Mouse (Mus musculus): ENCODE measurements at regions not wholly inside any gene's neighbourhood (a gene's known extent, or its start where the extent isn't known, plus 50 kb on each side); places are given as distances from the start of the nearest gene placed in this dataset.

DNA sequence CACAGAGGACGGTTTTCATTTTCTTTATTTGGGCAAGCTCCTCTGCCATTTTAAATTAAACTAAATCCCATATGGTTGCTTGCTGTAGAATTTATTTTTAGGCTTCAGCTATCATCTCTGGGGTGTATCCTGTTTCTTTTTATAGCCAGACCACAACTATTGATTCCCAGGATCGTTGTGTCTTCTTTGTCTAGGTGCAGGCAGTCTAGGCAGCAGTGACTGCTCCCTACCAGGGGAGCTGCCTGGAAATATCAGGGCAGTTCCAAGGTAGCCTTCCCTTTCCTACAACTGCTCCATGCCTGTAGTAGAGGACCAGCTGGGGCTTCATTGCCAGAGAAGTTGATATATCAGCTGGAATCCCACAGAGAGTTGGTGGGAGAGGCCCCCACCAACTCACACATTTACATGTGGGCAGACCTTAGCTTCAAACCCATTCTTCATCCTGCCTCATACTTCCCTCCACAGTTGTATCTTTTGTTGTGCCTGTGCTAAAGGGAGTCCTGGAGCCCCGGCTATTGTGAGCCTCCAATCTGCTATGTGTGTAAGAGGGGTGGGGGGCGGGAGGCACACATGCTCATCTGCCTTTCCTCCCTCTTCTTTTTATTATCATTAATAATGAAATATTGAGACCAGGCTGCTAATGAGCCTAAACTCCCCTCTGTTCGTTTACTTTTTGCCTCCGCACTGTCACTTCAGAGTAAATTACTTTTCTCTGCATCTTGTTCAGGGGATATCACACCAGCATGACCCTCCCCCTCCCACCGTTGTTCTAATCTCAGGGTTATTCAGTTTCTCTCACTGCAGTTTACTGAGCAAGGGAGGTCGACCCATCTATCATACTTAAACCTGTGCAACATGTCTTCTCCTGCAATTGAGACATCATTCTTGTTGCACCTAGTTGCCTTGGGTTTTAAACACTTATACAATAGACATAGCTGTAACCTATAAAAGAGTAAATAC is 576.3 kb upstream of the Plxna2 start:
- no peak for DNase-seq (ENCODE audit: low spot score)

- DNase-seq (ENCODE audit: low spot score) = no peak
Measured at GRCm38 (mm10) chr1:194038711-194039110, 579.3 kb upstream of the Plxna2 start.

DNA sequence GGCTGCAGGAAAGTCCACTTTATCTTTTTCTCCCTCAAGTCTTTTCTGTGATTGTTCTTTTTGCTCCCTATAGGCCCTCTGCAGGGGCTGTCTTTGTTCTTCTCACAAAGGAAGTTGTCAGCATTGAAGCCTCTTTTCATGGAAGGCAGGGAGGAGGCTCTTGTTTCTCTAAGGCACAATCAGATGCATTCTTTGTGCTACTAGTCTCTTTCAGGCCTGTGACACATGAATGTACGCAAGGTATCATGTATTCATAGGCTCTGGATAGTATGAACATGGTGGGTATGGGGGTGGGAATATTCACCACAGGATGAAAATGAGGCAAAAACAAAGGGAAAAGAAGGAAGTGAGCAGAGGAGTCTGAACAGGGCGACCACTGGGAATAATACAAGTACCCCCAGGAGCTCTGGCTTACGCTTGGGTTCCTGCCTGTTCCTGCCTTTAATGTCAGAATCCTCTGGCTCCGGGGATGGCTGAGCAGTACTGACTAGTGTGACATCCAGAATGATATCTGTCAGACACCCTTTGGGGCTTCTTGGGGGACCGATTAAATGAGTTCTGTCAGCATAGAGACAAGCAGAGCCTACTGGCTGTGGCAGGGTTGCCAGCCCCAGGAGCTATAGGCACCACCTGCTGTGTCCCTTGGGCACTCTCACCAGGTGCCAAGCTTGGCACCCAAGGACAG is 583.7 kb upstream of the Plxna2 start:
- no peak for DNase-seq (ENCODE audit: low spot score)

DNA sequence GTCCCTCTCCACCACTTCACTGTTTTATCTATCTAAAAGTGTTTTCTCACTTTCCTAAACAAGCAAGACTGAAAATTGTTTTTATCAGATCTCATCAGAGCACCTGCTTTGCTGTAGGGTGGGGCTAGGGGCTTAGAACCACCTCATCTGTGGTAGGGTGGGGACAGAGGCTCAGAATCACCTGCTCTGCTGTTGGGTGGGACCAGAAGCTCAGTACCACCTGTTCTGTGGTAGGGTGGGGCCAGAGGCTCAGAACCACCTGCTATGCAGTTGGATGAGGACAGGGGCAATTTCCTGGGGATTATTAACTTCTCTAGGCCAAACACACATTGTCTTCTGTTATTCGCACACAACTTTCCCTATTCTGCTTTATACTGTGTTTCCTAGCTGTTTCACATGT is 585.4 kb upstream of the Plxna2 start:
- DNase-seq (ENCODE audit: low spot score) = no peak

- no peak for DNase-seq (ENCODE audit: low spot score)
Measured at GRCm38 (mm10) chr1:194030651-194031228, 587.3 kb upstream of the Plxna2 start.

DNA sequence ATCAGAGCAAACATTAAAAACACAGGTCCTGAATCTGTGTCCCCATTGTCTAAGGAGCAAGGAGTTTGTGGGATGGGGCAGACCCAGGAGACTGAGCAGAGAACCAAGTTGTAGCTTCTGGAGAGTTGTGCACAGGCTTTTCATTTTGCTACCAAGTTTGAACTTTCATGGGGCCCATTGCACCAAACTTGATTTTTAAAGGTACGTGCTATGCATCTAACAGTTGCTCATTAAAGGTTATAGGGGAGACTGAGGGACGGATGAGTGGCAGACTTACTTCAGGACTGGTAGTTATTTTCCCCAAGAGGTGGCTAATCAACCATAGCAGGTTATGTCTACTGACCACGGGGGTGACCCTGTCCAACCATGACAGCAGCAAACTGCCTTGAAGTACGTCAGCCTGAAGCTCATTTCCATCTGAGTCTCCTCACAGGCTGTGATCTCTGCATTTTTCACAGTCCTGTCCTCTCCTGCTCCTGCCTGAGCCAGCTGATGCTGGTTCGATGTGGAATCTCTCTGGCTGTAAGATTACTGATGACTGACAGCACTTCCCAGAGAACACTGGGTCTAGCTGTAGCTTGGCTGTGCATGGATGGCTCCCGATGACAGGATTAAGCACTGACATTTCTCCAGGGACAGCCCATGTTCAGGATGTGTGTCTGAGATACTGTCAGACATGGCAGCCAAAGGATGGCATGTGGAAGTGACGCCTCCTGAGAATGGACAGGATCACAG is 590.9 kb upstream of the Plxna2 start:
- no peak for DNase-seq (ENCODE audit: low spot score)

- DNase-seq (ENCODE audit: low spot score) = no peak
Measured at GRCm38 (mm10) chr1:194026213-194026612, 591.8 kb upstream of the Plxna2 start.

DNA sequence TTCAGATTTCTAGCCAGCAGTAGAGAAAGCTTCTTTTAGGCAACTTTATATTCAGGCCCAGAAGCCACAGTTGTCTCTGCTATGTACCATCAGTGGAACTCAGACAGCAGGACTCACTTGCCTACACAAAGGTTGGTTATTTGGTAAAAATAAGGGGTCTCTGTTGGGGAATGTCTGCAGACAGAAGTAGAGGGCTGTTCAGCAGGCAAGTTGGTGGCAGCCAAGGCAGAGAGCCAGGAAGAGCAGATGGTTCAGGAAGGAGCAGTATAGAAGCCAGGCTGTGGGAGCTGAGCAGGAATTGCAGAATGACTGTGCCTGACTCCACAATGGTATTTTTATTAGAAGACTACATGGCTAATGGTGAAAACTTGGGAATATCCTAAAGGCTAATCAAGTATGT is 598.7 kb upstream of the Plxna2 start:
- DNase-seq (ENCODE audit: low spot score) = peak; percentile 16

- no peak for DNase-seq (ENCODE audit: low spot score)
Measured at GRCm38 (mm10) chr1:193992226-193992625, 622.1 kb upstream of the Camk1g start.

GRCm38 (mm10) chr1:193989956-193990675 is 620.0 kb upstream of the Camk1g start:
- DNase-seq (ENCODE audit: low spot score) = no peak

DNA sequence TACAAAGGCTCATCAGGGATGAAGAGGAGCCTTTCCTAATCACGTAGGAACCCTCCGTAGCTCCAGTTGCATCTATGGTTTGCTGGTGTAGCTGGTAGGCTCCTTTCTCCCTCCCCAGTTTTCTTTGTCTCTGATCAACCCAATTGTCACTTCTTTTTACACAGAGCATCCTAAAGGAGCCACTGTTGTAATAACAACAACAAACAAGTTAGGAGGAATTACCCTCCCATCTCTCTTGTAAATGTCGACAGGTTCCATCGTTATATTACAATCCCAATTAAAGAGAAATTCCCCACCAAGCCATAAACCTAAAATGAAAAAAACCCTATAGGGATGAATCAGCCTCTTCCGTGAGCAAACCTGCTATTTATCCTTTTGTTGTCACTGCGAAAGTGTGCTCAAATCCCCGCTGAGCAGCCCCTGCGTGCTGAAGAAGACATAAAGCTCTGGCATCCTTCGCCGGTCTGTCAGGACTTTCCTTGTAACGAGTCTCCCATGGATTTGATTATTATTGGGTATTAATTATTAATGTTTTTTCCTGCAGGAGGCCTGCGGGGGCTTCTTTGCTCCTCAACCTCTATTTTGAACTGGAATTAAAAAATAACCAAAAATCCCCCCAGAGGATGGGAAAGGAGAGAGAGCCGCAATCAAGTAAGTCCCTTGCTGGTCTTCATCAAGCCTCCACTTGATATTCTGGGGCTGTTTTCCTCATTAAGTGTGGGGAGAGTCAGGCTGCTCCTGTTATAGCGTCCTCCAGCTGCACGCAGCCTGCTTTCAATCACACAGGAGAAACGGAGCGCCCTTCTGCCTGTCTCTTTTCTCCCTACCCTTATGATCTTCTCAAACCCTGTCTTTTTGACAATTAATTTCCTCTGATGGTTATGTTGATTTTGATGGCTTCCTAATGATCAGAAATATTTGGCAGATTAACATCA is 619.1 kb upstream of the Camk1g start:
- no peak for DNase-seq (ENCODE audit: low spot score)

DNA sequence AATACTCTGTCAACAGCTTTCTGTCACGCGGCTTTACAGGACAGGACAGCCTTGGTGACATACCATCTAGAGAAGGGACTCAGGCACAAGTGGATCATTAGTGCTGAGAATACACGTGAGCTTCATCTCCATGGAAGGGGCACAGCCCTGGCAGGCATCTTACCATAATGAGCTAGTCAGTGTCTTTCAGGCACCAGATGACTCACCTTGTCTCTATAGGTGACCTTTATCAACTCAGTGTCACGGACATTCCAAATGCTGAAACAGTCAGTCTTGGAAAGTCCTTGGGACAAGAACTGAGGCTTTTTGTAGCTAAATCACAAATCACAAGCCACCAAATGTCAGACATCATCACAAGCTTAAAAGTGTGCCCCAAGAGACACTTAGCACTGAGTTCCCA is 610.5 kb upstream of the Camk1g start:
- DNase-seq (ENCODE audit: low spot score) = no peak

DNA sequence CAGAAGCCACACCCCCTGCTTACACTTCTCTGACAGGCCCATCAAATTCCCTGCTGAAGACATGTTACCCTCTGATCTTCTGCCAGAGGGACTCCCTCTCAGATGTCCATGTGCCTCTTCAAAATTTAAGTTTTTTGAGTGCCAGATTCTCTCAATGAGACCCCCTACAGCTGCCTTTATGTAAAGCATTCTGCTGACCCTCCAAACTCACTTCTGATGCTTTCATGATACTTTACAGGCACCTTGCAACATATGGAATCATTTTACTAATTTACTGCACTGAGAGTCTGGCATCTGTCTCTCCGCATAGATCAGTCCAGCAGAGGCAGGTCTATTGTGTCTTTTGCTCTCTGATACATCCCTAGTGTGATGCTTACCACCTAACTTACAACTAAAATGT is 601.4 kb upstream of the Camk1g start:
- DNase-seq (ENCODE audit: low spot score) = no peak

DNA sequence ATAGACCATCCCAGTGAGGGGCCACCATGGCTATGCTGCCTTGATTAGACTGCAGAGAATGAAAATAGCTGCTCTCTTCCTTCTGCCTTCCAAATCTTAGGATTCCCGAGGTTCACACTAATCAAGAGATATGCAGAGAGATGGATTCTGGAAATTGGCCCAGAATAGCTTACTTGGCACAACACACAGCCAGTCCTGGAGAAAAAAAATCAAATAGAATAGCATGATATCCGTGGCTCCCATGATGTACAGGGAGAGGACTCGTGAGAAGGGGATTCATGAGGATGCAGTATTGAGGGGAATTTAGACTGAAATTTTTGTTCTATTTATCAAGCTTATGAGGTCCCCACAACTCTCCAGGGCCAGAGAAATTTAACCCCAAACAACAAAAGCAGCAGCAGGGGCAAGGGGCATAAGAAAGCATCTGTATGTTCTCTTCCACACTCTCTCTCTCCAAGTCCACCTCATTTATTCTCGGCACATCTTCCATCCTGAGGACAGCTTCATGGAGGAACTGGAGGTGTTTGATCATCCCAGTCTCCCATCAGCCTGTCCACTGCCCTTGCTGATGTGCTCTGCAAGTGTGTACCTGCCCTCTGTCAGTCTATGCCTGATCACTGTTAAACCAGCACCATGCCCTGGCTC is 599.3 kb upstream of the Camk1g start:
- DNase-seq (ENCODE audit: low spot score) = no peak

DNA sequence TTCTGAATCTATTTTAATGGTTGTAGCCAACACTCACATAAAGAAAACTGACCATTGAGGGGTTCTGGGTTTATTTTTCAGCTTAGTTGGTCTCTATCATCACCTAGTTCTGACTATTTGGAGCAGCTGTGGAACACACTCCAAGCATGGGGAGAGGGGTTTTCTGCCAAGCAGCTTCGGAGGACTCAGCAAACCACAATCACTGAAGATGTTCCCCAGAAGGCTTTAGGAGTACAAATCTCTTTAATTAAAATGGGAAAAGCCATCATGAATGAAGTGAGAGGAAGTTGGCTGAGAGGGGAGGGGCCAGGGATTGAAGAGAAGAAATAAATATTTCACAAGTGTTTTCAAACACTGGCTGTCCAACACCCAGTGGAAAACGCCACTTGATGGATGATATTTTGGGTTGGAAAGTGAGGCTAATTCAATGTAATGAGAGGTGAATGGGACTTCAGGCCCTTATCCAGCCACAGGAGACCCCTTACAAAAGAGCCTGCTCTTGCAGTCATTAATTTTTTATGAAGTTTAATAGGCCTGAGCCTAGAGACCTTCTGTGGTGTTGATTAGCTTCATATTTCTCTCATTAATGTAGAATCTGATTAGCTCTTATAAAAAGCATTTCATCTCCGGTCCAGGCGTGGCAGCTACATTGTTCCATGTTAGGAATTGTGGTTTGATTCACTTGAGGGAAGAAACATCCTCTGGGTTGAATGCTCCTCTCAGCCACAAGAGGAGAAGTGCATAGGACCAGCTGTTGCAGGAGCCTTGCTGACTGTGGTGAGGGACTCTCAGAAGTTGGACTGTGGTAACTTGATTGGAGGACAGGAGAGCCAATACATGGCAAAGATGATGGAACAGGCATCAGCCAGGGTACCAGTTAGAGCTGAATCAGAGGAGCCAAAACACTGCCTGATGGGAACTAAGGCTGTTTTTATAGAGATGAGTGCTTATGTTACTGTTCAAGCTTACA is 598.1 kb upstream of the Camk1g start:
- DNase-seq (ENCODE audit: low spot score) = no peak

DNA sequence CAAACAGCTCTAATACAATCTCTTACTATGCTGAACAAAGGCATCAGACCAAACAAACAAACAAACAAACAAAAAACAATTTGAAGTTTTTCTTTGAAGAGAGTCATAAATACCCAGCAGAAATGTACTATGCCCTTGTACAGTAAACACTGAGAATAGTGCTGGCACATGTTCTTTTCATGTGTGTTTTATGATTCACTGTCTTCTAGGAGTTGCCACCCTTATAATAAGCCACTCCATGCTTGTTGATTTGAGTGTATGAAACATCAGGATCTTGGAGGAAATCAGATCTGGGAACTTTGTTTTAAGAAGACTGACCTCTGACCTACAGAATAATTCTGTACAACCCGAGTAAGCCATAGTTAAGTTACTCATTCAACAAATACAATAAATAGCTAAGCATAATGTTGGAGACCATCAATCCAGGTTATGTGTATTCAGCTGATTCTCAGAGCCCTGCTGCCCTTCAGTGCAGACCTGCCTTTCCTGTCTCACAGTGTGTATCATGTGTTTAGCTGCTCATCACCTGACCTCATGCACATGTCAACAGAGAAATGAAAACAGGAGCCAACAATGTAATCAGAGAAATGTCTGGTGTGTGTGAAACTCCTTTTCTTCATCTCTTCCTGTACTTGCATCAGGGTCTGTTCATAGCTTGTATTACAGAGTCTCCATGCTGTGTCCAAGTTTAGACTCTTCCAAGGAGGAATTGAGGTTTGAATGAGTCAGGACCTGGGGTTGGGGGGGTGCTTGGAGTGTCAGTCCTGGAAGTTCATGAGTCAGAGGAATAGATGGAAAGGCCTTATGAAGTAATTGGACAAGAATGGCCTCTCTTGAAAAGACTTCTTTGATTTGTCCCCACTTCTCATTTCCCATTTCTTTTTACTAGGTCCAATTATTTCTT is 596.8 kb upstream of the Camk1g start:
- no peak for DNase-seq (ENCODE audit: low spot score)

- no peak for DNase-seq (ENCODE audit: low spot score)
Measured at GRCm38 (mm10) chr1:193965278-193965677, 595.2 kb upstream of the Camk1g start.

DNA sequence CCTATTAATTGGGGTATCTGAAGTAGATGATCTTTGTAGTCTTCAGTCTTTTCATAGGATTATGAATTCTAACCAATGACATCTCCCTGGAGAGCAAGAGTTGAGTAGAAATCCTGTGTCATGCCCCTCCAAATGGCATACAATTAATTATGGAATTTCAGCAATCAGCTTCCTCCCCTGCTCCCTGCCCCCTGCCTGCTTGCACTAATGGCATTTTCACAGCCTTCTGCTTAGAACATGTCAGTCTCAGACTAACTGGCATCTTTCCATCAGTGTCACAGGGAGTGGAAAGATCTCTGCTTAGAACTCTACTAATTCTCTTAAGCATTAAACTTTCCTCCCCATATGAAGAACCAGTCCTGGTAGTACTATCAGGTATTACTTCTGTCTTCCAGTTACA is 581.8 kb upstream of the Camk1g start:
- DNase-seq (ENCODE audit: low spot score) = no peak
